Mouse (Mus musculus) embryonic facial prominence, embryonic 12.5 days (tissue): Measurements from ENCODE around the gene Khsrp. TPM values are rescaled to one million over a fixed set of nuclear protein-coding genes. Genes with fewer than 3 reads are reported as not detected.
"Not testable (repeated sequence)": the region's sequence is repeated elsewhere in the genome, so short reads cannot be mapped to it uniquely, and the experiment has no call there.

Experiments
- ATAC-seq: fragments of 200-750 bp; cut with Nextera tagmentation; 2 replicates; pipeline ENCODE4 v1.8.0; 2017; ENCODE audit not compliant: insufficient number of reproducible peaks, insufficient read depth, low FRiP score, low TSS enrichment
- H3K27ac ChIP-seq: fragments of 300-500 bp; sonication (generic); 2 replicates; pipeline ENCODE4 v1.5.1; 2016; ENCODE audit warnings: mild to moderate bottlenecking
- H3K27me3 ChIP-seq: fragments of 300-500 bp; sonication (generic); 2 replicates; pipeline ENCODE4 v1.6.1; 2016; ENCODE audit warnings: mild to moderate bottlenecking, moderate library complexity
- H3K36me3 ChIP-seq: fragments of 300-500 bp; sonication (generic); 2 replicates; pipeline ENCODE4 v1.6.1; 2016; ENCODE audit warnings: mild to moderate bottlenecking
- H3K4me1 ChIP-seq: fragments of 300-500 bp; sonication (generic); 2 replicates; pipeline ENCODE4 v1.6.1; 2016
- H3K4me2 ChIP-seq: fragments of 300-500 bp; sonication (generic); replicated peaks from 2 replicates; pipeline ENCODE4 v1.6.1; 2016; ENCODE audit warnings: mild to moderate bottlenecking, moderate library complexity
- H3K4me3 ChIP-seq: fragments of 300-500 bp; sonication (generic); 2 replicates; pipeline ENCODE4 v1.5.1; 2016; ENCODE audit warnings: mild to moderate bottlenecking
- H3K9ac ChIP-seq: fragments of 300-500 bp; sonication (generic); 2 replicates; pipeline ENCODE4 v1.6.1; 2016; ENCODE audit warnings: mild to moderate bottlenecking, moderate library complexity
- H3K9me3 ChIP-seq: fragments of 300-500 bp; sonication (generic); 2 replicates; pipeline ENCODE4 v1.6.1; 2016; ENCODE audit warnings: mild to moderate bottlenecking, moderate library complexity
- WGBS: fragments of 180-500 bp; shearing (Covaris S2); methylation state at CpG from one replicate; pipeline ENCODE4 v1.1.7; 2016; 5-methylcytosine and 5-hydroxymethylcytosine counted together
- polyA plus RNA-seq: library from polyadenylated mRNA; unstranded; fragments of >200 nt; fragmentation: Nextera tagmentation; extraction: Ambion mirVana; gene quantifications from 2 replicates; pipeline ENCODE4 v1.2.1, GENCODE M21; 2016

The Khsrp gene
- polyA plus RNA-seq, 1 experiment from 2014 or later, result 66.4 TPM

GRCm38 (mm10) chr17:57060231-57060801 lies 29.0 kb upstream of the Khsrp start:
- ATAC-seq, result peak; percentile 77
- H3K9ac ChIP-seq, result no peak overlapping the region
- no peak overlapping the region; the same call in 1 of the 2 replicates for H3K27ac ChIP-seq
- no peaks in the 10 kb centered on the region for H3K36me3 ChIP-seq
- H3K4me3 ChIP-seq, result peak overlapping the region; percentile 87
- under 1% methylated on average over 44 of the region's 44 CpGs for WGBS
- H3K4me1 ChIP-seq, result peaks cover 8% of the 10 kb centered on the region; the same call in 1 of the 2 replicates
- H3K9me3 ChIP-seq, result no peaks in the 10 kb centered on the region
- H3K4me2 ChIP-seq, result peak overlapping the region; percentile 92
- H3K27me3 ChIP-seq, result peaks cover 44% of the 10 kb centered on the region

- Histone ChIP-seq H3K36me3 (no peaks in the 10 kb centered on the region; the same call in 1 of the 2 replicates), H3K4me3 (peak within 1 kb of the TSS; percentile 87), H3K27me3 (peaks cover 37% of the 10 kb centered on the region), H3K4me1 (peaks cover 8% of the 10 kb centered on the region; the same call in 1 of the 2 replicates), H3K4me2 (peak within 1 kb of the TSS; percentile 92), H3K27ac (peak within 1 kb of the TSS; percentile 30), H3K9me3 (no peaks in the 10 kb centered on the region), H3K9ac (peak within 1 kb of the TSS; percentile 75)
- WGBS, result under 1% methylated on average over 27 of the region's 45 CpGs
- ATAC-seq, result peak; percentile 65
Observed at GRCm38 (mm10) chr17:57059486-57059977, 28.2 kb upstream of the Khsrp start, which contains the start of gene Slc25a23. Gene Slc25a23, minus strand, starts transcription at chr17:57059863.

GRCm38 (mm10) chr17:57058891-57059485 lies 27.7 kb upstream of the Khsrp start, which contains the start of gene Crb3:
Gene Crb3, plus strand, starts transcription at chr17:57059105.
- H3K4me1 ChIP-seq, result peaks cover 8% of the 10 kb centered on the region; the same call in 1 of the 2 replicates
- ATAC-seq, result peak; percentile 11; the same call in 1 of the 2 replicates
- WGBS, result 1% methylated on average over 13 of the region's 22 CpGs
- peak within 1 kb of the TSS; percentile 75 for H3K9ac ChIP-seq
- H3K27me3 ChIP-seq, result peaks cover 32% of the 10 kb centered on the region
- peak within 1 kb of the TSS; percentile 30; the same call in 1 of the 2 replicates for H3K27ac ChIP-seq
- H3K36me3 ChIP-seq, result no peaks in the 10 kb centered on the region; the same call in 1 of the 2 replicates
- H3K4me2 ChIP-seq, result peak within 1 kb of the TSS; percentile 92
- H3K4me3 ChIP-seq, result peak within 1 kb of the TSS; percentile 87
- H3K9me3 ChIP-seq, result no peaks in the 10 kb centered on the region

GRCm38 (mm10) chr17:57056246-57056645 lies 24.9 kb upstream of the Khsrp start:
- peaks cover 8% of the 10 kb centered on the region; the same call in 1 of the 2 replicates for H3K4me1 ChIP-seq
- H3K27me3 ChIP-seq, result peaks cover 5% of the 10 kb centered on the region
- H3K9me3 ChIP-seq, result no peaks in the 10 kb centered on the region
- H3K27ac ChIP-seq, result no peak overlapping the region
- peaks cover 8% of the 10 kb centered on the region; the same call in 1 of the 2 replicates for H3K36me3 ChIP-seq
- no peak overlapping the region for H3K9ac ChIP-seq
- no peak overlapping the region for H3K4me2 ChIP-seq
- 76% methylated on average over 3 of the region's 3 CpGs for WGBS
- H3K4me3 ChIP-seq, result no peak overlapping the region
- no peak for ATAC-seq

- H3K4me3 ChIP-seq, H3K9ac ChIP-seq, ATAC-seq, H3K4me2 ChIP-seq, H3K4me1 ChIP-seq, H3K27ac ChIP-seq, H3K9me3 ChIP-seq, H3K27me3 ChIP-seq: not testable (repeated sequence)
- 77% methylated on average over 4 of the region's 4 CpGs for WGBS
- H3K36me3 ChIP-seq, result peaks cover 12% of the 10 kb centered on the region; the same call in 1 of the 2 replicates
Observed at GRCm38 (mm10) chr17:57051679-57052078, 20.4 kb upstream of the Khsrp start.

GRCm38 (mm10) chr17:57048816-57049215 lies 17.5 kb upstream of the Khsrp start:
- Histone ChIP-seq H3K9me3 (no peaks in the 10 kb centered on the region), H3K27ac (no peak overlapping the region), H3K9ac (no peak overlapping the region), H3K36me3 (peaks cover 12% of the 10 kb centered on the region; the same call in 1 of the 2 replicates), H3K4me1 (no peaks in the 10 kb centered on the region), H3K4me3 (no peak overlapping the region), H3K4me2 (no peak overlapping the region), H3K27me3 (no peaks in the 10 kb centered on the region)
- ATAC-seq, result no peak
- 87% methylated on average over 3 of the region's 3 CpGs for WGBS

- H3K9ac ChIP-seq, result no peak overlapping the region
- no peaks in the 10 kb centered on the region for H3K4me1 ChIP-seq
- H3K36me3 ChIP-seq, result peaks cover 4% of the 10 kb centered on the region; the same call in 1 of the 2 replicates
- ATAC-seq, result no peak; the same call in 1 of the 2 replicates
- H3K4me3 ChIP-seq, result no peak overlapping the region
- no peak overlapping the region for H3K27ac ChIP-seq
- H3K27me3 ChIP-seq, result no peaks in the 10 kb centered on the region
- H3K4me2 ChIP-seq, result no peak overlapping the region
- H3K9me3 ChIP-seq, result no peaks in the 10 kb centered on the region
- 35% methylated on average over 5 of the region's 5 CpGs for WGBS
Observed at GRCm38 (mm10) chr17:57047406-57047805, 16.1 kb upstream of the Khsrp start.

GRCm38 (mm10) chr17:57041554-57041953 lies 10.2 kb upstream of the Khsrp start, which contains the start of gene Slc25a41:
Gene Slc25a41, minus strand, starts transcription at chr17:57041654.
- no peak within 1 kb of the TSS for H3K27ac ChIP-seq
- H3K36me3 ChIP-seq, result no peaks in the 10 kb centered on the region
- H3K9ac ChIP-seq, result no peak within 1 kb of the TSS
- H3K9me3 ChIP-seq, result no peaks in the 10 kb centered on the region
- no peak within 1 kb of the TSS for H3K4me3 ChIP-seq
- 70% methylated on average over 8 of the region's 8 CpGs for WGBS
- no peak for ATAC-seq
- no peaks in the 10 kb centered on the region for H3K4me1 ChIP-seq
- H3K4me2 ChIP-seq, result no peak within 1 kb of the TSS
- H3K27me3 ChIP-seq, result peaks cover 8% of the 10 kb centered on the region

GRCm38 (mm10) chr17:57038978-57039377 lies 7.7 kb upstream of the Khsrp start:
- no peak overlapping the region for H3K4me3 ChIP-seq
- no peaks in the 10 kb centered on the region for H3K4me1 ChIP-seq
- H3K27me3 ChIP-seq, result peaks cover 8% of the 10 kb centered on the region
- H3K9me3 ChIP-seq, result no peaks in the 10 kb centered on the region
- H3K27ac ChIP-seq, result no peak overlapping the region
- no peak overlapping the region for H3K9ac ChIP-seq
- ATAC-seq, result no peak
- no peaks in the 10 kb centered on the region for H3K36me3 ChIP-seq
- H3K4me2 ChIP-seq, result no peak overlapping the region
- WGBS, result 35% methylated on average over 8 of the region's 8 CpGs

- Histone ChIP-seq H3K36me3 (peaks cover 11% of the 10 kb centered on the region), H3K27ac (peak overlapping the region; percentile 84), H3K4me3 (0 out of 2 replicates have a peak overlapping the region, but pooled peaks have one; percentile 37), H3K9me3 (no peaks in the 10 kb centered on the region), H3K4me1 (peaks cover 11% of the 10 kb centered on the region), H3K9ac (no peak overlapping the region), H3K4me2 (peak overlapping the region; percentile 57; the same call in 1 of the 2 replicates), H3K27me3 (0 out of 2 replicates have a peak, but pooled peaks cover under 1% of the 10 kb centered on the region)
- 85% methylated on average over 4 of the region's 4 CpGs for whole genome bisulfite sequencing
- ATAC-seq, result no peak
Observed at GRCm38 (mm10) chr17:57032854-57033253, 1.5 kb upstream of the Khsrp start.

- ATAC-seq, result peak; percentile 100
- H3K4me1 ChIP-seq, result peaks cover 11% of the 10 kb centered on the region
- peaks cover 21% of the 10 kb centered on the region for H3K36me3 ChIP-seq
- H3K4me3 ChIP-seq, result peak overlapping the region; percentile 91
- H3K9ac ChIP-seq, result peak overlapping the region; percentile 16; the same call in 1 of the 2 replicates
- H3K27me3 ChIP-seq, result no peaks in the 10 kb centered on the region
- H3K9me3 ChIP-seq, result no peaks in the 10 kb centered on the region
- peak overlapping the region; percentile 57 for H3K4me2 ChIP-seq
- WGBS, result under 1% methylated on average over 38 of the region's 38 CpGs
- peak overlapping the region; percentile 84 for H3K27ac ChIP-seq
Observed at GRCm38 (mm10) chr17:57031661-57032420, 519 bp upstream of the Khsrp start.
